Mouse (Mus musculus): ENCODE measurements around the gene Anxa8. TPM values are rescaled to one million over a fixed set of nuclear protein-coding genes. Genes with fewer than 3 reads are reported as not detected.

Gene Anxa8
- 0.11 TPM in 1 of 2 replicates, not detected in the other for polyA plus RNA-seq (2016; fragmentation: Nextera tagmentation; extraction: Ambion mirVana)

DNA sequence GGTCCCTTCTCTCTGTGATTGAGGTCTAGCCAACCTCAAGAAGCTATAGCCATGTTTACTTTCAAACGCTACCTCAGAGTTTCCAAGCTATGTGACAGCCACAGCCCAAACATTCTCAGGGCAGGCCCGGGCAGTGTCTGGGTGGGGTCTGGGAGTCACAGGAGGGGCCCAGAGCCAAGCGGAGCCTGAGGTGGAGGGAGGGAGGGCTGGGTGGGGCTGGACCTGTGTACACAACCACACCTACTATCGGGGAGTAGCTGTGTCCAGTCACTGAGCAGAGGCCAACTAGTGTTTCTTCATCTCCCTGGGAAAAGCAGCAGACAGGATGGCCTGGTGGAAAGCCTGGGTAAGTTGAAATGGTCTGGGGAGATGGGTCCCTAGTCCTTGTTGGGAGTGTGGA is at the start of gene Anxa8:
TSS of gene Anxa8 (plus strand) at position 251 of the 400 bp plus-strand sequence.
- H3K4me1 ChIP-seq = no peaks in the 10 kb centered on the region
- no peaks in the 10 kb centered on the region for H3K9me3 ChIP-seq (replicated peaks)
- WGBS (ENCODE audit: insufficient replicate concordance) = 49% methylated on average over 4 of the region's 4 CpGs
- H3K4me3 ChIP-seq = no peak within 1 kb of the TSS
- no peak within 1 kb of the TSS for H3K9ac ChIP-seq
- no peak within 1 kb of the TSS for H3K27ac ChIP-seq
- H3K4me2 ChIP-seq = no peak within 1 kb of the TSS
- H3K36me3 ChIP-seq = no peaks in the 10 kb centered on the region
- H3K27me3 ChIP-seq (replicated peaks) = no peaks in the 10 kb centered on the region
- no peak for ATAC-seq

DNA sequence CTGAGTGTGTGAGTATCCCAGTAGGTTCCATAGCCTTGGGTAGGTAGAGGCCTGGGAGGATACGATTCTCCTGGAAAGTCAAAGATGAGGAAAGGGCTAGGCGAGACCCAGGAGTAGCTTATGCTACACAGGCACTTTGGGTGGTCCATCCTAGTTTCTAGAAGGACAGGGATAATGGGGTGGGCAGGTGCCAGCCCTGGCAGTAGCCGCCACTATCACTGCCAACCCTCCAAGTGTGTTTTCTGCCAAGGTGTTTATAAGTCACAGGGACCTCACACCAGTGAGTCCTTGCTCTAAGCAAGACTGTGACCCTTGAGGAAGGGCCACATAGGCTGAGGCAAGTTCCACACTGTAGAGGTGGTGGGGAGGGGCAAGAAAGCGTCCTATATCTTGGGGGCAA is 44.5 kb upstream of the Anxa8 start:
- ATAC-seq = no peak
- 60% methylated on average over 4 of the region's 4 CpGs for WGBS (ENCODE audit: insufficient replicate concordance)
- H3K36me3 ChIP-seq = no peaks in the 10 kb centered on the region
- H3K4me2 ChIP-seq = no peak overlapping the region
- H3K9ac ChIP-seq = no peak overlapping the region
- no peaks in the 10 kb centered on the region for H3K4me1 ChIP-seq
- H3K27me3 ChIP-seq (replicated peaks) = no peaks in the 10 kb centered on the region
- no peak overlapping the region for H3K27ac ChIP-seq
- H3K9me3 ChIP-seq (replicated peaks) = no peaks in the 10 kb centered on the region
- no peak overlapping the region for H3K4me3 ChIP-seq

DNA sequence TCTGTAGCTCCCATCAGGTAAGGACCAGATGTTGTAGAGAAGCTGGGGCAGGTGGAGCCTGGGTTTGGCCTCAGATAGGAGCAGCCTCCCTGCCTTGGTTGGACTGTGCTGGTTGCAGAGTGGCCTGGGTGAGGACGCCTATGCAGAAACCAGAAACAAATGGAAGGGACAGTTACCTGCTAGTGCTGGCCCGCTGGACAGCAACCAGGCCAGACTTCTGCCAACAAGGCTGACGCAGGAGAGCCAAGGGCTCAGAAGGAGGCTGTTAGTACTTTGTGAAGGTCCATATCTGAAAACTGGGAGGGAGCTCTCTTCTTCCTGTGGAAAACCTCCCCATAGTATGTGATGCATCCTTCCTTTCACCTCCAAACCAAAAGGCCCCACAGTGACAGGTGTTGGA is 42.4 kb upstream of the Anxa8 start:
- WGBS (ENCODE audit: insufficient replicate concordance) = 44% methylated on average over 3 of the region's 3 CpGs

DNA sequence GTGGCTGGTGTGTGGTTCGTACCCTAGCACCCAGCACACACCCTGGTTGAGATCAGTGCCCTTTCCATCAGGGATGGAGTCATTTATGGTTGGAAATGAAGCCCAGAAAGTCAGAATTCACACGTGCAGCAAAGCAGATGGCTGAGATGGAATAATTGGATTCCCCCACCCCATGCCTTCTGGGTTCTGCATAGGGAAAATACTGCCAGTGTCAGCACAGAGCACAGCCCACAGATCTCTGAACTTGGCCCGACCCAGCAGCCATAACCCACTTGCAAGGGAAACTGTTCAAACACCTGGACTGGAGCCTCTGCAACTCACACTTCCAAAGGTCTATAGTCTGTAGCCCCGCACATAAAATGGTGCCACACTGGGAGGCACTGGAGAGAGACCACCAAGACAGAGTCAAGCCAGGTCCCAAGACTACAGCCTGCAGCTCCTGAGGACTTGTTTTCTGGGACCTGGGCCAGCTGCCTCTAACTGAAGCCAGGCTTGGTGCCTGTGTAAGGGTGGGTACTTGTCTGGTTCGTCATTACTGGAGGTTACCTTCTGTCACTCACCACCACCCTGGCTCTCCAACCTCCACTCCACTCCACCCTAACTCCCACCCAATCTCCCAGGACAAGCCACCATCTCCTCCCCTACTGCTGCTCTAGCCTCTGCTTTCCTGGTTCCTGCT is 35.5 kb upstream of the Anxa8 start:
- Histone ChIP-seq H3K36me3 (no peaks in the 10 kb centered on the region), H3K27me3 (replicated peaks) (no peaks in the 10 kb centered on the region), H3K4me3 (no peak overlapping the region), H3K4me1 (no peaks in the 10 kb centered on the region), H3K9me3 (replicated peaks) (no peaks in the 10 kb centered on the region), H3K9ac (no peak overlapping the region), H3K27ac (no peak overlapping the region), H3K4me2 (no peak overlapping the region)
- WGBS (ENCODE audit: insufficient replicate concordance) = 59% methylated on average over 5 of the region's 5 CpGs
- no peak for ATAC-seq

More for the DNA sequence above, 42.4 kb upstream of the Anxa8 start:
- H3K4me2 ChIP-seq = no peak overlapping the region
- ATAC-seq = no peak
- H3K4me3 ChIP-seq = no peak overlapping the region
- no peak overlapping the region for H3K27ac ChIP-seq
- no peaks in the 10 kb centered on the region for H3K9me3 ChIP-seq (replicated peaks)
- no peaks in the 10 kb centered on the region for H3K4me1 ChIP-seq
- no peak overlapping the region for H3K9ac ChIP-seq
- H3K36me3 ChIP-seq = no peaks in the 10 kb centered on the region
- no peaks in the 10 kb centered on the region for H3K27me3 ChIP-seq (replicated peaks)

DNA sequence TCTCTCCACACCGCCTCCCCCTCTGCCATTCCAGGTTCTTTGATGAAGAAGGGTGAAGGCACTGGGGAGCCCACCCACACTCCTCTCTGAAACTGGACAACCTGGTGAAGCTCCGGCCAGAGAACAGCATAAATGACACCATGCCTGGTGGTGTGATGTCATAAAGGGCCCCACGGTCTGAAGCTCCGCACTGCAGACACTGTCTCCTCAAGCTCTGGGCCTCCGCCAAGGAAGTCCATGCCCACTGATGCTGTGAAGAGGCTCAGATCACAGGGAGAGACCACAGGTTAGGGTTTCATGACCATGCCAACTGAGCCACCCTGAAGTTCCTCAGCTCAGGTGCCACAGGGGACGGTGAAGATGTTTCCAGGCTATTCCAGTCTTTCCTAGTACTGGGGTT is 33.3 kb upstream of the Anxa8 start, which contains the start of gene Antxrl:
TSS of gene Antxrl (plus strand) at position 192 of the 400 bp plus-strand sequence.
- Histone ChIP-seq H3K27ac (no peak within 1 kb of the TSS), H3K4me2 (no peak within 1 kb of the TSS), H3K4me1 (no peaks in the 10 kb centered on the region), H3K9ac (no peak within 1 kb of the TSS), H3K4me3 (no peak within 1 kb of the TSS), H3K36me3 (no peaks in the 10 kb centered on the region), H3K9me3 (replicated peaks) (no peaks in the 10 kb centered on the region), H3K27me3 (replicated peaks) (no peaks in the 10 kb centered on the region)
- no peak for ATAC-seq
- 72% methylated on average over 6 of the region's 6 CpGs for WGBS (ENCODE audit: insufficient replicate concordance)

DNA sequence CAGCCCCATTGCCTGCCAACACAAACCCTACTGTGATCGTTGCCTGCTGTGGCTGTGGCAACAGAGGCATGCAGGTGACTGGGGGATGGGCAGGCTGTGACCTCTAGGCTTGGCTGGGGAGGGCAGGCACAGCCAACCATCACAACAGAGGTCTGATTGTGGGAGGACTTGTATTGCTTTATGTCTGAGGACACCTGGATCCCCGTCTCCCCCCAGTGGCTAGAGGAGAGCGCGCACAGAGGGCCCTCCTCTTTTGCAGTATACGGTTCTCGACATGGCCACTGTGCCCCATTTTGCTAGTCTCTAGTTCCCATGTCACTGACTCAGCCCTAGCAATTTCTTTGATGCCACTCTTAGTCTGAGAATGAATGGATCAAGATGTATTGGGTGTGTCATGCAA is 14.1 kb upstream of the Anxa8 start:
- ATAC-seq = no peak
- H3K4me1 ChIP-seq = no peaks in the 10 kb centered on the region
- no peak overlapping the region for H3K4me3 ChIP-seq
- no peak overlapping the region for H3K27ac ChIP-seq
- H3K9ac ChIP-seq = no peak overlapping the region
- WGBS (ENCODE audit: insufficient replicate concordance) = 61% methylated on average over 6 of the region's 6 CpGs
- no peaks in the 10 kb centered on the region for H3K27me3 ChIP-seq (replicated peaks)
- no peaks in the 10 kb centered on the region for H3K9me3 ChIP-seq (replicated peaks)
- H3K4me2 ChIP-seq = no peak overlapping the region
- H3K36me3 ChIP-seq = no peaks in the 10 kb centered on the region

DNA sequence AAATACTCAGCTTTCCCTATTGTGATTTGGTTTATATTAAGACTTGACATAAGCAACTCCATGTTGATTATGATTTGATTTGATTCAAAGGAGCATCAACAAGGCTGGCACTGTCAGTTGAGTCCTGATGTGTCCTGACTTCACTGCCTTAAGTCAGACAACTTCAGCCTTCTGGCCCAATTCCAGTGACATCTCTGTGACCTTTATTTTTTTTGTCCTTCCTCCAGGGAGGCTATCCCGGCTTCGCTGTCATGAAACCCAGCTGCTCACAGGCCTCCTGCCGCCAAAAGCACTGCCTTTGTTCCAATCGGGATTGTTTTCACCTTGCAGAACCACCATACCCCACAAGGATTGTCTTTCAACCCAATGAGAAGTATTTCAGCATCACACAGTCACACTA is 10.4 kb upstream of the Anxa8 start:
- Histone ChIP-seq H3K4me3 (no peak overlapping the region), H3K27ac (no peak overlapping the region), H3K9me3 (replicated peaks) (no peaks in the 10 kb centered on the region), H3K9ac (no peak overlapping the region), H3K36me3 (no peaks in the 10 kb centered on the region), H3K27me3 (replicated peaks) (no peaks in the 10 kb centered on the region), H3K4me2 (no peak overlapping the region), H3K4me1 (no peaks in the 10 kb centered on the region)
- 40% methylated on average over 4 of the region's 4 CpGs for WGBS (ENCODE audit: insufficient replicate concordance)
- ATAC-seq = no peak

DNA sequence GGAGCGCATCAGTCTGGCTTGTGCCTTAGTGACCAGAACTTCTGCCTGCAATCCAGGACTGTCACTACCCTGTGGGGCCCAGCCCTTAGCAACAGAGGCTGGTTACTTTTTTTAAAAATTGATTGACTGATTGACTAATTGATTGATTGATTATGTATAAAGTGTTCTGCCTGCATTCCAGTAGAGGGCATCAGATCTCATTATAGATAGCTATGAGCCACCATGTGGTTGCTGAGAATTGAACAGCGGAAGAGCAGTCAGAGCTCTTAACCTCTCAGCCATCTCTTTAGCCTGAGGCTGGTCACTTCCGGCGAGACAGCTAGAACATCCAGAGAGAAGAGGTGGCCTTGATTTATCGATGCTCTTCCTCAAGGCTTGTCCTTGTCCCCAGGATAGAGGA is 8.6 kb upstream of the Anxa8 start:
- H3K9me3 ChIP-seq (replicated peaks) = no peaks in the 10 kb centered on the region

DNA sequence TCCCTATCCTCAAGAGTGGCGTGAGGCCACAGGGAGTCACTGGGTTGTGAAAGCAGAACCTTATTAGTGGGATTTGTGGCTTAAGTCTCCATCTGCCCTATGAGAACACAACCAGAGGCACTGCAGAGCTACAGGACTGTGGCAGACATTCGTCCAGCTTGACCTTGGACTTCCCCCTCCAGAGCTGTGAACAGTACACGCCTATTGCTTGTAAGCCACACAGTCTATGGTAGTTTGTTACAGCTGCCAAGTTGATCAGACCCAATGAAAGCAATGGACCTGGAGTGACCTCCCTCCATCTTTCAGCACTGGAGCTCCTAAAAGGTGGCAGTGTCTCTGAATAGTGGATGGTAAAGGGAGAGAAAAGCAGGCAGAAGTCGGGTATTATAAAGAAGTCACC is 7.5 kb upstream of the Anxa8 start:
- ATAC-seq = no peak
- Histone ChIP-seq H3K4me3 (no peak overlapping the region), H3K4me2 (no peak overlapping the region), H3K27me3 (replicated peaks) (no peaks in the 10 kb centered on the region), H3K27ac (no peak overlapping the region), H3K9ac (no peak overlapping the region), H3K36me3 (no peaks in the 10 kb centered on the region), H3K4me1 (no peaks in the 10 kb centered on the region), H3K9me3 (replicated peaks) (no peaks in the 10 kb centered on the region)
- 39% methylated on average over 4 of the region's 4 CpGs for WGBS (ENCODE audit: insufficient replicate concordance)

More for the DNA sequence above, 8.6 kb upstream of the Anxa8 start:
- no peaks in the 10 kb centered on the region for H3K27me3 ChIP-seq (replicated peaks)
- H3K4me1 ChIP-seq = no peaks in the 10 kb centered on the region
- WGBS (ENCODE audit: insufficient replicate concordance) = 58% methylated on average over 5 of the region's 5 CpGs
- ATAC-seq = no peak
- H3K36me3 ChIP-seq = no peaks in the 10 kb centered on the region
- H3K4me2 ChIP-seq = no peak overlapping the region
- H3K4me3 ChIP-seq = no peak overlapping the region
- no peak overlapping the region for H3K27ac ChIP-seq
- no peak overlapping the region for H3K9ac ChIP-seq

DNA sequence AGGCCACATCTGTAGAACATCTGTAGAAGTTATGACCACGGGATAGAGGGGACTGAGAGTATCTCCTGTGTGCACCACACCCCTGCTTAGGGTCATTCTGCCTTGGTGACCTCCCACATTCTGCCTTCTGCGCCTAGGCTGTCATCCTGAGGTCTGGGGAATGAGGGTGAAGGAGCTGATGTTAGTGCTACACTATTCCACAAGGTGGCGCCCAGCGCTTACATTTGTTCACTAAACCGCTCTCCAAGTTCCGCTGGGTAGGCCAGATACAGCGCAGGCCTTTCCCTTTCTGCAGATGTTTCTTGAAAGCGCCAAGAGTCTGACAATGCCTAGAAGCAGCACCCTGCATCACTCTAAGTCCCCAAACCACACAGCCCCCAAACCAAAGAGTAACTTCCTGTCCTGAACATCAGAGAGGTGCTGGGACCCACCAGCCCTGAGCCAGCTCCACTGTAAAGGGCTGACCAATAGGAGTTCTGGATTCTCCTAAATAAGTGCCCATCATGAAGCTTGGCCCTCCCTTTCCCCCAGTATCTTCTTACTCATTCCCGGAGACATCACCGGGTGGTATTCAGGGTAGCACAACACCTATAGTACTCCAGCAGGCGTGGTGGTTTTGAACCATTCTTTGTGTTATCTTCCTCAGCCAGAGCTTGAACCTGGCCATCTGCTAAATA is 5.3 kb upstream of the Anxa8 start:
- Histone ChIP-seq H3K27ac (no peak overlapping the region), H3K4me3 (no peak overlapping the region), H3K27me3 (replicated peaks) (no peaks in the 10 kb centered on the region), H3K36me3 (no peaks in the 10 kb centered on the region), H3K9me3 (replicated peaks) (no peaks in the 10 kb centered on the region), H3K9ac (no peak overlapping the region), H3K4me2 (no peak overlapping the region), H3K4me1 (no peaks in the 10 kb centered on the region)
- 15% methylated on average over 11 of the region's 11 CpGs for WGBS (ENCODE audit: insufficient replicate concordance)
- ATAC-seq = 0 out of 2 replicates have a peak, but pooled peaks have one; percentile 24

DNA sequence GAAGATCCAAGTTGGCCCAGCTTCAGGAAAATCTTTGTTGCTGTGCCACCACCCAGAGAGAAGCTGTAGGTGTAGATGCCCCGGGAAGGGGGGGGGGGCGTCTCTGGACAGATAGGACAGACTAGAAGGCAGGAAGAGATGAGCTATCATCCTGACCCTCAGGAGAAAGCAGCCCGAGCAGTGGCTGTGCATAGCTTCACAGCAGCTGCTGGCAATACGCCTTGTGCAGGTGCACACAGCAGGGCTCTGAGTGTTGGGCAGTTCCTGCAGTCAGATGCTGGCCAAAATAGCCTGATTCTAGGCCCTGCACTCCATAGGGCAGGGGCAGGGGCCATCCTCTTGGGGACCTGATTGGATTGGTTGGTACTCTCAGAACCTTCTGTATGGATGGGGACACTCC is 1.0 kb downstream of the Anxa8 start:
- H3K9ac ChIP-seq = no peak overlapping the region
- no peak overlapping the region for H3K4me3 ChIP-seq
- WGBS (ENCODE audit: insufficient replicate concordance) = 47% methylated on average over 4 of the region's 4 CpGs
- ATAC-seq = no peak
- no peak overlapping the region for H3K27ac ChIP-seq
- no peaks in the 10 kb centered on the region for H3K27me3 ChIP-seq (replicated peaks)
- no peaks in the 10 kb centered on the region for H3K4me1 ChIP-seq
- H3K36me3 ChIP-seq = no peaks in the 10 kb centered on the region
- no peak overlapping the region for H3K4me2 ChIP-seq
- no peaks in the 10 kb centered on the region for H3K9me3 ChIP-seq (replicated peaks)

DNA sequence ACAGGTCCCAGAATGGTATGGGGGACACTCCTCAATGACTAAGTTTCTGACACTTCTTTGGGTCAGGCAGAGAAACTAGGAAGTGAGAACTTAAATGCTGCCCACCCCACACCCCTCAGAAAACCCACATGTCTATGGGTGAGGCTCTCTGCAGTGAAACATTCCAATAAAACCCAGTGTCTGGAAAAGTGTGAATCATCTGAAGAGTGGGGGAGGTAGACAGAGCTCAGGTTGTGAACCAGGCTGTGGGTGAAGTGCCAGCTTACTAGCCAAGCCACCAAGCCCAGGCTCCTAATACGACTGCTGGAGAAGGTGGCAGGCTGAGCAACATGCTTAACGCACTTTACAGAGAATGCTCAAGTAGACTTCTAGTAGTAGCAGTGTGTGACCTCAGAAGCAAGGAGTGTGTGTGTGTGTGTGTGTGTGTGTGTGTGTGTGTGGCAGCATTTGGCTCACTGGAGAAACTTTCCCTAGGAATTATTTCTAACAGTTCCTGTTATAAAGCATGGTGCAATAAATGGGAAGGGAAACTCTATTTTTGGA is 2.1 kb downstream of the Anxa8 start:
- no peaks in the 10 kb centered on the region for H3K36me3 ChIP-seq
- no peaks in the 10 kb centered on the region for H3K27me3 ChIP-seq (replicated peaks)
- WGBS (ENCODE audit: insufficient replicate concordance) = 69% methylated on average over 2 of the region's 2 CpGs
- no peak overlapping the region for H3K9ac ChIP-seq
- H3K4me2 ChIP-seq = no peak overlapping the region
- no peaks in the 10 kb centered on the region for H3K9me3 ChIP-seq (replicated peaks)
- ATAC-seq = no peak
- no peak overlapping the region for H3K4me3 ChIP-seq
- H3K27ac ChIP-seq = no peak overlapping the region
- no peaks in the 10 kb centered on the region for H3K4me1 ChIP-seq

Data from liver, embryonic 12.5 days (tissue).